Mouse (Mus musculus) liver, embryonic 16.5 days (tissue): Measurements from ENCODE around the gene Mettl7a3. TPM values are rescaled to one million over a fixed set of nuclear protein-coding genes. Genes with fewer than 3 reads are reported as not detected.
"Not testable (repeated sequence)": the region's sequence is repeated elsewhere in the genome, so short reads cannot be mapped to it uniquely, and the experiment has no call there.

ENCODE experiments used
- ATAC-seq: fragments of 200-750 bp; cut with Nextera tagmentation; 2 replicates; pipeline ENCODE4 v1.8.0; 2017; ENCODE audit warnings: low read depth, mild to moderate bottlenecking, moderate number of reproducible peaks, moderate library complexity
- H3K27ac ChIP-seq: fragments of 300-500 bp; sonication (generic); 2 replicates; pipeline ENCODE4 v1.5.1; 2014; ENCODE audit warnings: mild to moderate bottlenecking, low read length
- H3K27me3 ChIP-seq: fragments of 300-500 bp; sonication (generic); 2 replicates; pipeline ENCODE4 v1.6.1; 2014; ENCODE audit warnings: low read depth, low read length, mixed read lengths; ENCODE audit not compliant: control insufficient read depth, insufficient read depth
- H3K36me3 ChIP-seq: fragments of 300-500 bp; sonication (generic); 2 replicates; pipeline ENCODE4 v1.6.1; 2014; ENCODE audit warnings: mild to moderate bottlenecking; ENCODE audit not compliant: control insufficient read depth, insufficient read depth
- H3K4me1 ChIP-seq: fragments of 300-500 bp; sonication (generic); 2 replicates; pipeline ENCODE4 v1.6.1; 2014; ENCODE audit warnings: low read depth, low read length, mixed read lengths; ENCODE audit not compliant: control insufficient read depth
- H3K4me2 ChIP-seq: fragments of 300-500 bp; sonication (generic); 2 replicates; pipeline ENCODE4 v1.6.1; 2014; ENCODE audit warnings: low read depth, low read length, mixed read lengths
- H3K4me3 ChIP-seq: fragments of 300-500 bp; sonication (generic); 2 replicates; pipeline ENCODE4 v1.5.1; 2014; ENCODE audit warnings: low read depth, mild to moderate bottlenecking, low read length
- H3K9ac ChIP-seq: fragments of 300-500 bp; sonication (generic); 2 replicates; pipeline ENCODE4 v1.6.1; 2014; ENCODE audit warnings: low read depth, low read length
- H3K9me3 ChIP-seq: fragments of 300-500 bp; sonication (generic); replicated peaks from 2 replicates; pipeline ENCODE4 v1.6.1; 2016; ENCODE audit warnings: low read length; ENCODE audit not compliant: control insufficient read depth
- WGBS: fragments of 180-500 bp; shearing (Covaris S2); extraction: QIAGEN DNeasy Blood & Tissue Kit; methylation state at CpG from one replicate; pipeline ENCODE4 v1.1.7; 2014; ENCODE audit not compliant: insufficient replicate concordance; 5-methylcytosine and 5-hydroxymethylcytosine counted together
- polyA plus RNA-seq: library from polyadenylated mRNA; unstranded; fragments of >200 nt; fragmentation: Nextera tagmentation; extraction: Ambion mirVana; gene quantifications from 2 replicates; pipeline ENCODE4 v1.2.1, GENCODE M21; 2015

Mettl7a3 gene
- polyA plus RNA-seq, 1 experiment from 2014 or later: not detected

DNA sequence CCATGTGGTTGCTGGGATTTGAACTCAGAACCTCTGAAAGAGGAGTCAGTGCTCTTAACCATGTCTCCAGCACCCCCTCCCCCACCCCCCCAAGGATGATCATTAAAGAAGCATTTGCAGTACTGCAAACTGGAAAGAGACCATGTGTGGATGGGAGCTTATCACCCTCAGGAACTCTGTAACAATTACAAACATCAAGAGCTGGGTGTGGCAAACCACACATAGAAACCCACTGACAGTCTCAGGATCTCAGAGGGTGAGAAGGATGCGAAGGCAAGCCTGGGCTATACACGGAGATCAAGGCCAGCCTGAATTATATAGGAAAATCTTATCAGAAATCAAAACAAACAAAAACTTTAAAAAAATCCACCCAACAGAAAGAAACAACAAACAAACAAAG lies 28.5 kb upstream of the Mettl7a3 start:
- no peak for ATAC-seq
- H3K4me3 ChIP-seq: peak overlapping the region; percentile 73
- H3K36me3 ChIP-seq: no peaks in the 10 kb centered on the region
- 29% methylated on average over 2 of the region's 2 CpGs for whole genome bisulfite sequencing
- no peak overlapping the region for H3K27ac ChIP-seq
- peaks cover 21% of the 10 kb centered on the region for H3K4me1 ChIP-seq
- H3K9me3 ChIP-seq: no peaks in the 10 kb centered on the region
- peak overlapping the region; percentile 84 for H3K4me2 ChIP-seq
- H3K27me3 ChIP-seq: no peaks in the 10 kb centered on the region
- H3K9ac ChIP-seq: no peak overlapping the region

DNA sequence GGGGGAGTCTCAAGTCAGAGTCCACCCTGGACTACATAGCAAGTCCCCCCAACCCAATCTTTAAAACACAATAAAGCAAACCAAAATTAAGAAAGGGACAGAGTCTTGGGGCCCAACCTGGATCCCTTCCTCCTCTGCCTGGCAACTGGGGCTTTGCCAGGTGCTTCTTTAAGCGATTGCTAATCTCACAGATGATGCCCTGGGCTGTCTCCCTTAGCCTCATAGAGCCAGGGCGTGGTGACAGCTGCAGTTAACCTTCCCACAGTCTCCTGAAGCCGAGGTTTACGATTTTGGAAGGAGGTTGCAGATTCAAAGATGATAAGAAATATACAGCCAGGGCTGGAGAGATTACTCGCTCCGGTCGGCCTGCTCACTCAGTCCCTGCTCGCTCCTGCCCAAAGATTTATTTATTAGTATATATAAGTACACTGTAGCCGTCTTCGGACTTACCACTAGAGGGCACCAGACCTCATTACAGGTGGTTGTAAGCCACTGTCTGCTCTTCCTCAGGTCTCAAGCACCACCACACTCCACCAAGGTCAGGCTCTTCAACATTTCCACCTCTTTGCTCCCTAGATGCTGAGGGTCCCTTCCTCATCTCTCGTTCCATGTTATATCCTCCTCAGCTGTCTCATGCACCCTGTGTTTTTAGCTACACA lies 27.2 kb upstream of the Mettl7a3 start:
- not testable (repeated sequence) for H3K9ac ChIP-seq
- 0 out of 2 replicates have a peak overlapping the region, but pooled peaks have one; percentile 17 for H3K4me2 ChIP-seq

DNA sequence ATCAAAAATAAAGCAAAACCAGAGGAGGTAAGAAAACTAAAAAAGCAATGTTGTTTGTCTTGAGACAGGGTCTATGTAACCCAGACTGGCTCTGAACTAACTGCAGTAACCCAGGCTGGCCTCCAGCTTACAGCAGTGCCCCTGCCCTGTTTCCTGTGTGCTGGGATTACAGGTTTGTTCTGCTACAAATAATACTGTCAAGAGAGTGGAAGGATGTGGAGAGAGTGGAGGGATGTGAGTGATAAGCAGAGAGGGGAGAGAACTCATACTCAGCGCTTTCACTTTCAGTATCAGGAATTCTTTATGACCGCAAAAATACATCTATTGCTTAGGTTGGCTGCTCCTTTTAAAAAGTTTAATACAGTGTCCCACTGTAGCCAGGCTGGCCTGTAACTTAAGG lies 22.4 kb upstream of the Mettl7a3 start:
- no peaks in the 10 kb centered on the region for H3K36me3 ChIP-seq
- H3K4me1 ChIP-seq: peaks cover 4% of the 10 kb centered on the region
- H3K4me2 ChIP-seq: no peak overlapping the region
- no peaks in the 10 kb centered on the region for H3K9me3 ChIP-seq
- H3K27me3 ChIP-seq: no peaks in the 10 kb centered on the region
- no peak overlapping the region for H3K9ac ChIP-seq
- no peak overlapping the region for H3K4me3 ChIP-seq
- H3K27ac ChIP-seq: no peak overlapping the region
- WGBS: 34% methylated on average over 2 of the region's 2 CpGs
- ATAC-seq: no peak

More for the DNA sequence above, 27.2 kb upstream of the Mettl7a3 start:
- H3K4me3 ChIP-seq, H3K36me3 ChIP-seq, H3K9me3 ChIP-seq, H3K27ac ChIP-seq, H3K27me3 ChIP-seq: not testable (repeated sequence)
- 18% methylated on average over 11 of the region's 11 CpGs for WGBS
- peaks cover 26% of the 10 kb centered on the region for H3K4me1 ChIP-seq
- ATAC-seq: peak; percentile 30; the same call in 1 of the 2 replicates

GRCm38 (mm10) chr15:100314448-100315145 lies 20.1 kb upstream of the Mettl7a3 start:
- 78% methylated on average over 5 of the region's 5 CpGs for WGBS
- H3K9ac ChIP-seq: no peak overlapping the region
- H3K27ac ChIP-seq: no peak overlapping the region
- no peak overlapping the region for H3K4me3 ChIP-seq
- ATAC-seq: no peak
- no peaks in the 10 kb centered on the region for H3K9me3 ChIP-seq
- H3K27me3 ChIP-seq: no peaks in the 10 kb centered on the region
- no peaks in the 10 kb centered on the region for H3K36me3 ChIP-seq
- H3K4me2 ChIP-seq: no peak overlapping the region
- H3K4me1 ChIP-seq: peaks cover 4% of the 10 kb centered on the region

GRCm38 (mm10) chr15:100318014-100318671 lies 16.6 kb upstream of the Mettl7a3 start:
- peak; percentile 74 for ATAC-seq
- H3K4me1 ChIP-seq, H3K4me2 ChIP-seq, H3K9me3 ChIP-seq, H3K27me3 ChIP-seq, H3K36me3 ChIP-seq, H3K4me3 ChIP-seq, H3K9ac ChIP-seq: not testable (repeated sequence)
- WGBS: 50% methylated on average over 4 of the region's 4 CpGs
- peak overlapping the region; percentile 15; the same call in 1 of the 2 replicates for H3K27ac ChIP-seq

- WGBS: 50% methylated on average over 1 of the region's 1 CpGs
- H3K27me3 ChIP-seq: no peaks in the 10 kb centered on the region
- H3K4me1 ChIP-seq: peaks cover 4% of the 10 kb centered on the region
- no peaks in the 10 kb centered on the region for H3K36me3 ChIP-seq
- no peaks in the 10 kb centered on the region for H3K9me3 ChIP-seq
- peak overlapping the region; percentile 60 for H3K27ac ChIP-seq
- no peak overlapping the region for H3K9ac ChIP-seq
- no peak for ATAC-seq
- no peak overlapping the region for H3K4me2 ChIP-seq
- H3K4me3 ChIP-seq: no peak overlapping the region
Observed at GRCm38 (mm10) chr15:100319884-100320283, 14.8 kb upstream of the Mettl7a3 start.

DNA sequence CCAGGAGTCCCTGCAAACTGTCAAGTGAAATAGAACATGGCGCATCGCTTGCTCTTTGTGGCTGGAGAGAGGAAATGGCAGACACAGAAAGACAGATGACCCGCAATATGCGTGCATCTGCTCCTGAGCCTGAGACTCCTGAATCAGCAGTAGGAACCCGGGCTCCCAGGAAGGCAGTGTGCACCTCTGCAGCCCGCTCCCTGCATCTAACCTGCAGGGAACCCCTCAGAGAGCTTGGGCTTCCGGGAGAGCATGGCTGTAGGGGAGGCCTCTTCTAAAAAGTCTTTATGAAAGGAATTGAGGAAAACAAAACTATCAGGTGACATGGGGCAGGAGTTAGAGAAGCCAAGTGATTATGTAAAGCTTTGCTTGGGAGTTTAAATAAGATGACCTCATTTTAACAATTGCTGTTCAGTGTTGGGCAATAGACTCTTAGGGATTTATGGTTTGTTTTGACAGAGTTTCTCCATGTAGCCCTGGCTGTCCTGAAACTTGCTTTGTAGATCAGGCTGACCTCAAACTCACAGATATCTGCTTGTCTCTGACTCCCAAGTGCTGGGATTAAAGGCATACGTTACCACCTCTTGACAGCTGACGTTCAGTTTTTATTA lies 14.3 kb upstream of the Mettl7a3 start:
- H3K36me3 ChIP-seq: no peaks in the 10 kb centered on the region
- no peak overlapping the region for H3K4me2 ChIP-seq
- no peaks in the 10 kb centered on the region for H3K27me3 ChIP-seq
- no peak overlapping the region for H3K9ac ChIP-seq
- 52% methylated on average over 9 of the region's 9 CpGs for WGBS
- no peak; the same call in 1 of the 2 replicates for ATAC-seq
- peaks cover 4% of the 10 kb centered on the region for H3K4me1 ChIP-seq
- no peaks in the 10 kb centered on the region for H3K9me3 ChIP-seq
- peak overlapping the region; percentile 60 for H3K27ac ChIP-seq
- H3K4me3 ChIP-seq: no peak overlapping the region

- 0 out of 2 replicates have a peak overlapping the region, but pooled peaks have one; percentile 2 for H3K27ac ChIP-seq
- no peaks in the 10 kb centered on the region for H3K9me3 ChIP-seq
- no peaks in the 10 kb centered on the region for H3K36me3 ChIP-seq
- H3K4me3 ChIP-seq: no peak overlapping the region
- H3K9ac ChIP-seq: no peak overlapping the region
- WGBS: 58% methylated on average over 5 of the region's 5 CpGs
- no peaks in the 10 kb centered on the region for H3K27me3 ChIP-seq
- H3K4me1 ChIP-seq: peaks cover 4% of the 10 kb centered on the region
- no peak for ATAC-seq
- H3K4me2 ChIP-seq: no peak overlapping the region
Observed at GRCm38 (mm10) chr15:100321134-100321533, 13.6 kb upstream of the Mettl7a3 start.
